Mouse (Mus musculus): ENCODE measurements at regions not wholly inside any gene's neighbourhood (a gene's known extent, or its start where the extent isn't known, plus 50 kb on each side); places are given as distances from the start of the nearest gene placed in this dataset.

GRCm38 (mm10) chr13:53996867-53997266, 58.6 kb downstream of the Drd1 start:
- DNase-seq: no peak

GRCm38 (mm10) chr13:53992863-53993451, 62.5 kb downstream of the Drd1 start:
- no peak for DNase-seq

- no peak for DNase-seq
These were observed 76.3 kb downstream of the Drd1 start for GRCm38 (mm10) chr13:53979226-53979625.

- DNase-seq: no peak
These were observed 86.1 kb downstream of the Drd1 start for GRCm38 (mm10) chr13:53969421-53969820.

GRCm38 (mm10) chr13:53956167-53956566, 99.3 kb downstream of the Drd1 start:
- peak; percentile 72 for DNase-seq

GRCm38 (mm10) chr13:53948056-53948455, 107.4 kb downstream of the Drd1 start:
- no peak for DNase-seq

GRCm38 (mm10) chr13:53945681-53946080, 109.8 kb downstream of the Drd1 start:
- DNase-seq: no peak

- DNase-seq: peak; percentile 32
These were observed 114.3 kb downstream of the Drd1 start for GRCm38 (mm10) chr13:53941005-53941747.

- no peak for DNase-seq
These were observed 120.3 kb downstream of the Drd1 start for GRCm38 (mm10) chr13:53935174-53935699.

- no peak for DNase-seq
These were observed 121.0 kb downstream of the Drd1 start for GRCm38 (mm10) chr13:53934457-53934856.

GRCm38 (mm10) chr13:53926128-53926527, 129.4 kb downstream of the Drd1 start:
- DNase-seq: no peak

- no peak for DNase-seq
These were observed 131.1 kb downstream of the Drd1 start for GRCm38 (mm10) chr13:53924433-53924832.

- DNase-seq: no peak
These were observed 131.7 kb downstream of the Drd1 start for GRCm38 (mm10) chr13:53923721-53924374.

- no peak for DNase-seq
These were observed 133.7 kb downstream of the Drd1 start for GRCm38 (mm10) chr13:53921796-53922195.

- DNase-seq: no peak
These were observed 135.6 kb downstream of the Drd1 start for GRCm38 (mm10) chr13:53919851-53920381.

GRCm38 (mm10) chr13:53915456-53915855, 140.0 kb downstream of the Drd1 start:
- no peak for DNase-seq

- no peak for DNase-seq
These were observed 141.1 kb downstream of the Drd1 start for GRCm38 (mm10) chr13:53914434-53914833.

GRCm38 (mm10) chr13:53913501-53913900, 142.0 kb downstream of the Drd1 start:
- DNase-seq: no peak

GRCm38 (mm10) chr13:53911846-53912245, 143.7 kb downstream of the Drd1 start:
- no peak for DNase-seq

- no peak for DNase-seq
These were observed 144.2 kb downstream of the Drd1 start for GRCm38 (mm10) chr13:53911261-53911660.

- DNase-seq: no peak
These were observed 145.3 kb downstream of the Drd1 start for GRCm38 (mm10) chr13:53910251-53910650.

- no peak for DNase-seq
These were observed 151.0 kb downstream of the Drd1 start for GRCm38 (mm10) chr13:53904471-53904870.

GRCm38 (mm10) chr13:53903626-53904025, 151.9 kb downstream of the Drd1 start:
- DNase-seq: no peak

GRCm38 (mm10) chr13:53902831-53903230, 152.7 kb downstream of the Drd1 start:
- no peak for DNase-seq

All from right cerebral cortex, postnatal 14 days (tissue).